Mouse (Mus musculus) heart, postnatal 0 days (tissue): ENCODE results near the gene Tmc7.

Experiments used
- CTCF ChIP-seq: IDR thresholded peaks from 2 replicates; pipeline ENCODE4 v1.5.1; 2016; ENCODE audit warnings: antibody characterized with exemption, control low read depth, low read depth
- EP300 ChIP-seq: IDR thresholded peaks from 2 replicates; pipeline ENCODE4 v1.6.1; 2016; ENCODE audit warnings: antibody characterized with exemption, low read depth

GRCm38 (mm10) chr7:118609815-118610214 lies 25.3 kb upstream of the Tmc7 start:
- TF ChIP-seq EP300 (no peak), CTCF (no peak)
